Mouse (Mus musculus): ENCODE data around the gene Lmcd1.
"Not testable (repeated sequence)": the region's sequence is repeated elsewhere in the genome, so short reads cannot be mapped to it uniquely, and the experiment has no call there.

Lmcd1 gene

DNA sequence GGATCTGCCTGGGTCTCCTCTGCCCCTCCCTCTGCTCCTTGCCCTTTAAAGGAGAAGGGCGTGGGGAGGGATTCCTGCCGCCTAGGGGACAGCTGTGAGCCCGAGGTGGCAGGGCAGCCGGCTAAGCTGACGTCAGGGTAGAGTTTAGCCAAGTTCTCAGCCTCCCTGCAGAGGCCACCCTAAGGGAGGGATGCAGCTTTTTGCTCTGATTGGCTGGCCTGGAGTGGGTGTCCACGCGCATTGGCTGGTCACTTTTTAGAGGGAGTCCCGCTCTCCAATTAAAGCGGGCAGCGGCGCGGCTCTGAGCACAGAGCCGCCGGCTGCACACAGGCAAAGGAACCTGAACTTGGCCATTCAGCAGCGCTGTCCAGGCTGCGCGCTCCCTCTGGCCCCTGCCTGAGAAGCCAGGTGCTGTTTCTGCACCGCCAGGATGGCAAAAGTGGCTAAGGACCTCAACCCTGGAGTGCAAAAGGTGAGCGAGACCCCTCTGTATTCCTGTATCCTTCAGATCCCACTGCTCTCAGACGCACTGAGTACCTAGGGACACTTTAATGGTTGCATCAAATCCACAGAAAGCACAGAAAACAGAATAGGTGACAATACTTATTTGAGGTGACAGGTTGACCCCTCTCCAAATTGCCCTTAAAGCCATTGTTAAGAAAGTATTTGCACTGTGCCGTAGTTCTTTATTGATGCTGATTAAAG is at the start of gene Lmcd1:
Lmcd1 (plus strand) TSS at position 258 of the 705 bp plus-strand sequence.
- DNase-seq = peak; percentile 20

DNA sequence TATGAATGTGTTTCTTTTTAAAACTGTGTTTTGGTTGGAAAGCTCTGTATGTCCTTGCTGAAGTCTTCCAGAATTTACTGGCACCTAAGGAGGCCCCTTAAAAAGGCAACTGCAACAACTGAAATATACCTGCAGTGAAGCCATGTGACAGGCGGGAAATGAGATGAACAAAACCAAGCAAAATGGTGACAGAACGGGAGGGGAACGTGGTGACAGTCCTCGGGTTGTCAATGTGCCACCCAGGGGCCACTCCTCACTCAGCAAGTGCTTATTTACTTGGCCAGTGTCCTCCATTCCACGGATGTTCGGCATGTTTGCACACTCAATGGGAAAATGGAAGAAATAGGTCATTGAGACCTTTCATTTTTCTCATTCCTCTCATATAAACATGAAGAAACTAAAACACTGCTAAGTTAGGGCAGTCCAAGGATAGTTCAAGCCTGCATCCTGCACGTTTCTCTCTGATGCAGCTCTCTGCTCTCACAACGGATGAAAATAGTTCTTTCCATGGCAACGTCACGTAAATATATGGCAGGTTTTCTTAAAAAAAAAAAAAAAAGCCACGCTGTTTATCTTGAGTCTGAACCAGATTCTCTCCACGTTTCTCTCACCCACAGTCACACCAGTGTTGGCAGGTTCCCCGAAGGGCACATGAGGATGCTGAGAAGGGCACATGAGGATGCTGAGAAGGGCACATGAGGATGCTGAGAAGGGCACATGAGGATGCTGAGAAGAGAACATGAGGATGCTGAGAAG is 49.5 kb upstream of the Lmcd1 start:
- no peak for DNase-seq

DNA sequence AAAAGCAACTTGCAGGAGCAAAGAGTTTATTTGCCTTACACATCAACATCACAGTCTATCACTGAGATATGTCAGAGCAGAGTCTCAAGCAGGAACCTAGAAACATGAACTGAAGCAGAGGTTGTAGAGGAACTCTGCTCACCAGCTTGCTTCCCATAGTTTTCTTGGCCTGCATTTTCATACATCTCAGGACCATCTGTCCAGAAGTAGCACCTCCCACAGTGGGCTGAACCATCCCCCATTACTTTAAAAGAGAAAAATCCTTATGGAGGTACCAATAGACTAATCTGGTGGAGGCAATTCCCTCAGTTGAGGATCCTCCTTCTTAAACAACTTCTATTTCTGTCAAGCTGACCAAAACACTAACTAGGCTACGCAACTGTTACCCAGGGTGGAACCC is 36.8 kb upstream of the Lmcd1 start:
- DNase-seq = no peak

DNA sequence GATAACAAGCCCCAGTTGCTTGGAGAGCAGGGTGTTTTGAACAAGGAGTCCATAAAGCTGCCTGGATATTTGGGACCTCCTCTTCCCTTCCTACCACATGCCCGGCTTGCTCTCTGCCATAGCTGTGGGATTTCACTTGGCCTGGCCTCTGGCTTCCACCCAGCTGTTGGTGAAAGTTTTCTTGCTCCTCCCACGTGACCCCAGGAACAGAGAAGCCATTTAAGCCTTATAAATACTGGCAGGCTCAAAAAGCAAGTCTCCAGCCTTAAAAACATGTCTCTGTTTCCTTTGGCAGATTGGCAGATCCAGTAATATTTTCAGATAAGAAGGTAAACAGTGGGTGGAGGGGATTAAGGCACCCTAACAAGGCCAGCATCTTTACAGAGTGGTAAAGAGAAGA is 31.3 kb upstream of the Lmcd1 start:
- DNase-seq = no peak

DNA sequence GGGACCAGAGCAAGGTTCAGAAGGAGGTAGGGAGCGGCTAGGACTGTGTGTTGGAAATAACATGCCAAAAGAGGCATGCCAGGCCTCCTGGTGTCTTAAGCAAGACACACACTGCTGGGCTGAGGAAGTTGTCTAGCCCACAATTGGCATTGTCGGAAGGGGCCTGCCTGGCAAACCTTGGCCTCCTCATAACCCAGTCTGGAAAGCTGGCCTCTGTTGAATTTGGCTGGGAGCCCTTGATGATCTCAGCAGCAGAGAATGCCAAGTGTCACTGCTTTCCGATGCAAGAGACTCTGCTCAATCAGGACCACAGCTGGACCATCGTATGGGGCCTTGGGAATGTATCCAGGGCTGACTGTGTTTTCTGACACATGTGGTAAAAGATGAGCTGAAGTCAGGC is 27.9 kb upstream of the Lmcd1 start:
- DNase-seq = peak; percentile 21

DNA sequence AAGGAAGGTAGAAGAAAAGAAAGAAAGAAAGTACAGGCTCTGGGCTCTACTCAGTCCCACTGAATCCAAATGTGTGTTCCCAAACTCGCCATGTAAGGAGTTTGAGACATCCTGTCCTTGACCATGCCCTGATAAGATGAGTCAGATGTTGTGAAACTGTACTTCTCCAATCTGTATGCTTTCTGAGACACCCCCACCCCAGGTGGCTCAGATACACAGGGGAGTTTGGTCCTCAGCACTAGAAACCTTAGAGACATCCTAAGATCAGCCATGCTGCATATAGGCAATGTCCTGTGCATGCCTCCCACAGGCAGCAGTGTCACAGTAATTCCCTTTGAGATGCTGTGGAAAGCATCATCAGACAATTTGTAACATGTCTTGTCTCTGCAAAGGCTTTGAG is 26.9 kb upstream of the Lmcd1 start:
- no peak for DNase-seq

DNA sequence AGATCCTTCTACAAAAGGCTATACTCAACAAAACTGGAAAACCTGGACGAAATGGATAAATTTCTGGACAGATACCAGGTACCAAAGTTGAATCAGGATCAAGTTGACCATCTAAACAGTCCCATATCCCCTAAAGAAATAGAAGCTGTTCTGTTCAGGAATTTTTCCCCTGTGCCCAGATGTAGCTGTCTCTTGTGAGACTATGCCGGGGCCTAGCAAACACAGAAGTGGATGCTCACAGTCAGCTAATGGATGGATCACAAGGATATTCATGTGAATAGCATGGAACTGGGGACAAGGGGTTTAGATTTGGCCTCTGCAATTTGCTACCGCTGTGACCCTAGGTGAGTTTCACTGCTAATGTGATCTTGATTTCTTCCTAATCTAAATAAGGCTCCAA is 19.6 kb upstream of the Lmcd1 start:
- DNase-seq = not testable (repeated sequence)

DNA sequence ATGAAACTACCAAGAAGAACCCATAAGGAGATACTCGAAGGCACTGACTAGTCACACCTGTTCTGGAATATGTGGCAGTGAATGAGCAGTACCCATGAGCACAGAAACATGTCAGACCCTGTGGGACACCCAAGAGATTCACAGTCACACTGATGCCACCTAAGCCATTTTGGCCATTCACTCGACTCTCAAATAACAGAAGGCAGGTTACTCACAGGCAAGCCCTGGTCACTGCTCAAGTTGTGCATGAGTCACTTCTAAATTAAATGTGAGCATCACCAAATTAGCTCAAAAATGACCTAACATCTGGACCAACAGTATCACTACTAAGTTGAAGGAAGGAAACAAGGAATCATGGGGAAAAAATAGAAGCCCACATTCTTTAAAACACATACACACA is 18.6 kb upstream of the Lmcd1 start:
- DNase-seq = no peak

DNA sequence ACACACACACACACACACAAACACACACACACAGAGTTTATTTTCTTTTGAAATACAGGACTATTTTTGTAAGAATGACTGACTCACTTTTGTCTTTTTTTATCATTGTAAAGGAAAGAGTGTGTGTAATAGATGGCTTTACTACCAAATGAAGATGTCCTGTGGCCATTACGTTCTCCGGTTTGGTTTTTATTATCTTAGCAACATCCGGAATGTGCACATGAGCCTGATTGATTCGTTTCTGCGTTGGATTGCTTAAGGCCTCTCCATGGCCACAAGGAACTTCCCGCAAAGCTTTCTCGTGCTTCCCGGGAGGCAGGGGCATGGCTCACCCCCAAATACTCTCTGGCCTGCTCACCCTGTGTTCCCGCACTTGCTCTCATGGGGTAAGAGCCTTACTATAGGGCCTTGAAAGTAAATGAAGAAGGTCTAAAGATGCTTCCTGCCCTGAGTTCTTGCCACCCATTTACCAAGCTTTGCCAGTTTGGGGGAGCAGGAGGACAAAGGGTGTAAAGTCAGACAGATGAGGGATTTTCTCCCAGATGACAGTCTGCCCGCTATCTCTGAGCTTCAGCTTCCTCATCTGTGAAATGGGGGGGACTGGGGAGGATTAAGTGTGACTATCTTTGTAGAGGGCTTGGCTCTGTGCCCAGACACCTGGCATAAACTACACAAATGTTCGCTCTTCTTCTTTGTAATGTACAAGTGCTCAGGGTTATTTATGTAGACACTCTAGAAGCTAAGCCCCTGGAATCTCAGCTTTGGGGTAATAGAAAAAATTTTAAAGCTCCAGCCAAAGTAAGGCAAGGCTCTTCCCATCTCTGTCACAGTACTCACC is 18.0 kb upstream of the Lmcd1 start:
- no peak for DNase-seq

DNA sequence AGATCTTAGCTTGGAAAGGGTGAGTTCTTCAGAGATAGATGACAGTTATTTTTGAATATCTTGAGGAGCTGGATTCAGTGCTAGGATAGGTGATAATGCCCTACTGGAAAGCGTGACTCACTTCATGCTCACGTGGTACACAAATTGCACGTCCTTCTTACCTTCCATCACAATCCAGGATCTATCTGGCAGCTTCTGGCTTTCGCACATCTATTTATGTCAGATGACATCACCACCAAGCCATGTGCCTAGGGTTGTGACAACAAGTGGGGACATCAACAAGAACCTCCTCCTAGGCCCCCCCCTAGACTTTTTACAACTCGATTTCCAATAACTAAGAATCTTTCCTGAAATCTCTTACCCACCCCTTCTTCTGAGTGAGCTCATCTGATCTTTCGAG is 17.0 kb upstream of the Lmcd1 start:
- DNase-seq = no peak

DNA sequence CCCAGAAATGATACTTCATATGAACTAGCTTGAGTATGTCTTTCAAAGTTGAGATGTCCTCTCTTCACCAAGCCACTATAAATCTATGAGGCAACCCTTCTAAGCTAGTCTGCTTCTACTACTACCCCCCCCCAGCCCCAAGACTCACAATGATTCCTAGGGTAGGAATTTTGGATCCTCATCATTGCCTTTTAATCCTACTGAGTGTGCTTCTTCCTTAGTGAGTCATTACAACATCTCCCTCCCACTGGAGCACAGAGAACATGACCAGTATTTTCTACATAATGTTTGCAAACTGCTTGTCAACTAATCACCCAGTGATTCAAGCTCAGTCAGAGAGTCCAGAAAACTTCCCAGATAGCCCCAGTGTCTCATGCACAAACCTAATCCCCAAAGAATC is 12.5 kb upstream of the Lmcd1 start:
- no peak for DNase-seq

DNA sequence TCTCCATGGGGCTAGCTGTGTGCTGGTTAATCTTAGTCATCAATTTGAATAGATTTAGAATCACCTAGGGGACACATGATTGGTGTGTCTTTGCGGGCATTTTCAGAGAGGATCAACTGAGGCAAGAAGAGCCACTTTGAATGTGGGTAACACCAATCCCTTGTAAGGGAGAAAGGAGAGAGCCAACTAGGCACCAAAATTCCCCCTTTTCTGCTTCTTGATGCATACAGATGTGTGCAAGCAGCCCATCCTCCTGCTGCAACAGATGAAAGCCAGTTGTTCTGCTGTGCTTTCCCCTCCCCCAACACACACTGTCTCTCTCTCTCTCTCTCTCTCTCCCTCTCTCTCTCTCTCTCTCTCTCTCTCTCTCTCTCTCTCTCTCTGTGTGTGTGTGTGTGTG is 9.2 kb upstream of the Lmcd1 start:
- no peak for DNase-seq

DNA sequence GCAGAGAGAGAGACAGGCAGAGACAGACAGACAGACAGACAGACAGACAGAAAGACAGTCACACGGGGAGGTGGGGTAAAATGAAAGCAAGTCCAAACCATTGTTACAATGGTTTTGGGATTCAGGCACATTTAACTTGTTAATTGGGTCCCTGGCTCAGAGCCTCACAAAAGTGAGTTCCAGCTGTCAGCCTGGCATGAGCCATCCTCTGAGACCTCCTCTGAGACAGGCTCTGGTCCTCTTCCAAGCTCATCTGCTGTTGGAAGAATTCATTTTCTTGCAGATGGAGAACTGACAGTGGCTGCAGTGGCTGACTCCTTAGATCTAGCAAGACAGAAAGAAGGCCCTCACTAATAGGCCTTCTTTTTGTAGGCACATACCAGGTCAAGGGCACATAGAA is 6.9 kb upstream of the Lmcd1 start:
- DNase-seq = no peak

DNA sequence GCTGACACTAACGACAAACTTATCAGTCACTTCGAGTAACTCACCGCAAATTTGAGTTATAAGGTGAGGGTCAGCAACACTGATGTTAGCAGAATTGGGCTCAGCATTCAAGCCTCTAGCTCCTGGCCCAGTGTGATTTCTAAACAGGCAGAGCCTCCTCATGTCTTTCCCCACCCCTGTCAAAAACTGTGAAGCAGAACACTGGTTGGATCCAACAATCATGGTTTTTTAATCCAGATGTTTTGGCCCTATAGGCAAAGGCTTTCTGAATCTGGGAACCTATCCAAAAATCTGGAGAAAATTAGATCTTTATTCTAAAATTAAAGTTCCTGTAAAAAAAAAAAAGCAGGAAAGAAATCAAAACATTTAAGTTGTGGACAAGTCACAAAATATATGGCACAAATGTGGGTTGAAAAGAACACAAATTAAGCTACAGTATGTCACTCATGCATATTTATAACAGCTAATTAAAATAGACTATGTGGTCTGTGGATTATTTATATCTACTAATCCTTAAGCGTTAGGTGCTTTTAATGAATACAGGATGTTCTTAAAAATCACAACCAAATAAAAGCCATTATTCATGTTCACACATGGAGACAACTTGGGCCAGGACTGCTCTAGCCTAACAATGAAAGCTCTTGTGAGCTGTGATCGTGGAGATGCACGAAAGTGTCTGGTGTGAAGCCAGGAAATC is 5.7 kb upstream of the Lmcd1 start:
- no peak for DNase-seq

DNA sequence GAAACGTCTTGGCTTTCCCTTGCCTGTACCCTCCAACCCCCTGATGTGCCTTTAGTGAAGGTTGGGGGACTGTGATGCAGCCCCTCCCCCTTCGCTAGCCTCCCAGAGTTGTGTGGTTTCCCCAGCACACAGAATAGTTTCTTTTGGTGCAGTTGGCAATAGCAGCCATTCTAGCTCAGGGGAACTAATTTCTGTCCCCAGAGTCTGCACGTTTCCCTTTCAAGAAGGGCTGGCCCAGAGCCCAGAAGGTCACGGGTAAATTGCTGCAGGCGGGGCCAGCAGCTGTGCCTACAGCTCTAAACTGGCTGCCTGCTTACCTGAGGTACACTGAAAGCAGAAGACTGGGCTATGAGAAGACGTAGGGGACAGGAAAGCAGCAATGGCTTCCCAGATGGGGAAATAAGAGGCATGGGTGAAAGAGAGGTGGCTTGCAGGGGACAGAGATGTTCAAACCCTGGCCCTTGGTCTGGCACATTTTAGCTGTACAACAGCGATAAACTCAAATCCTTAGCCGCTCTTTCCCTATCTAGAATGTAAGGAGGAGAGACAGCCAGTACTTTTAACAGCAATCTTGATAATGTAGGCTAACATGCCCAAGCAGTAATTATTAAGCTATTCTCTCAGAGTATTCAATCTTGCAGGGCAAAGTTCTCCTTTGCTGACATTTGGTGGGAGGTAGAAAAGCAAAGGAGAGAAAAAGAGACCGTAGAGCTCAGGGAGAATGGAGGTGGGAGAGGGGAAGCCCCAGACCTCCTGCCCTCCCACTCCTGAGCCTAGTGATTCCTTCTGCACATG is 900 bp downstream of the Lmcd1 start:
- DNase-seq = peak; percentile 3

DNA sequence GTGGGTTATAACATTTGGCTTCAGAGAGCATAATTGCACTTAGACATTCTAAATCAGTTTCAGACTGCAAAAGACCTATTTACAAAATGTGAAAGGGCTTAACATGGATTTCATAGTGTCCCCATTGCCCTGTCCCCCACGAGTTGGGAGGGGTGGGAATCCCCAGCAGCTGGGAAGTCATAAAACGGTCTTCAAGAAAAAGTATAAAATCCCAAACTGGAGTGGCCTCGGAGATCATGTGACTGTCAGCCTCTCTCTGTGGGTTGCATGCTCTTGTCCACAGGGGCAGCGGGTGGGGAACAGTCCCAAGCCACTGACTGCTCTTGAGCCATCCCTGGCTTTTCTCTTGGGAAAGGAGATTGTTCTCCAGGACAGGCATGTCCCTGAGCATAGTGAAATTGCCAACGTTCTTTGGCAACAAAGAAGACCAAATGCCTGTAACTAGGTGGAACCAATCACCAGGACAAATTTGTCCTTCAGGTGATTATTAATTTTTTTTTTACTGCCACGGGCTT is 2.2 kb downstream of the Lmcd1 start:
- no peak for DNase-seq

DNA sequence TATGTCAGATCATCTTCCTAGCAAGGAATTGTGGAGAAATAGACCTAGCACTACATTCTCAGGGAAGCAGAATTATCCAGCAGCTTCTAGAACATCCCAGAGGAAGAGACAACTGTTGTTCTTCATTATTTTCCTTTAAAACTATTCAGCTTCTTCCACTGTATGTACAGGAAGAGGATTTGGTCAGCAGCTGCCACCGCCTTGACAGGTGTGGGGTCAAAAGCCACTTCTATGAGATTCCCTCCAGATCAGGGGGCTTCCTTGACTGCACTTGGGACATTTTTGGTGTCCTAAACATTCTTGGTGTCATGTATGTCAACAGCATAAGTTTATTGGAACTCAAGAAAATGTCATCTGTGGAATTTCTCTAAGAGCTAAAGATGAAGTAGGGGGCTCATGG is 5.2 kb downstream of the Lmcd1 start:
- DNase-seq = no peak

DNA sequence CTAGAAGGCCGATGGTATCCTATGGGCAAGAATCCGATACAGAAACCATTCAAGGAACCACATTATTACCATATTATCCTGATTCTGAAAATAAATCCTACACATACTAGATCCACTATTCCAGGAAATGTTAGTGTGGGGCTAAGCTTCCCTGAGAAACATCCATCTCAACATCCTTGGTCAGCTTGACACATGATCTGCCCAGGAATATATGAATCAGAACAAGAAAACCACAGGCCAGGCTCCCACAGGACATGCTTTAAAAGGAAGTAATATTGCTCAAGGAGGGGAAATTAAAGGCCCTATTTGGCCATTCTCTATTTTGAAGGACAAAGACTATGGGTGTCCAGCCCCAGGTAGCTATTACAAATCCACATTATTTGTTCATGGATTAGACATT is 6.6 kb downstream of the Lmcd1 start:
- no peak for DNase-seq

DNA sequence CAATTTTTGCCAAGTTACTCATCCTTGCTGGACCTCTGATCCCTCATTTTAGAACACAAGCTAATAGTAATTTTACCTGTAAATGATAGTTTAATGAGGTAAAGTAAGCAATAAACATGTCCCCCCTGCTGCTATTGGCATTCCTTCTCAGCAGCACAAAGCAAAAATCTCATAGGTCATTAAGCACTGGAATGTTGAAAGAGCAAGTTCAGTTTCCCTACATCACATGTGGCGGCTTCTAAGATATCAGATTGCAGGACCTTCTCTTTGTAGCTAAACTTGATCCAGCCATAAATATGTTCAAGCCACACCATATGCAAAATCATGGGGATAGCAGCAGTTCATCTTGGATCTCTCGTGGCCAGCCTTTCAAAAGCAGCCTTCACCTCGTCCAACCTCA is 7.4 kb downstream of the Lmcd1 start:
- no peak for DNase-seq

DNA sequence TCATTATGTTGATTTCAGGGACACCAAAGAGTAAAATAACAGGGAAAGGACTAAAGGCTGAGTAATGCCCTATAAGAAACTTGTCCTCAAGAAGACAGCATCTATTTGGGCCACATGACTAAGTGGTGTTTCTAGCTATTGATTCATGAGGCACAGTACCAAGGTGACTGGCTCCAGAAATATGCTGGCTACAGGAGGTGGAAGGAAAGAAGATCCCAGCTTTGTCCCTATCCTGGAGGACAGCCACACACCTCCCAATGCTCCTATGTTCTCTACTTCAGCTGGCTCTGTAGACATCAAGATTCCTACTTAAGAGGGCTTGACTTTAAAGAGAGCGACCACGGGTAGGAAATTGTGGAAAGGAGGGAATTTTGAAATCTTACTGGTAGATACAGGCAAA is 8.4 kb downstream of the Lmcd1 start:
- no peak for DNase-seq

DNA sequence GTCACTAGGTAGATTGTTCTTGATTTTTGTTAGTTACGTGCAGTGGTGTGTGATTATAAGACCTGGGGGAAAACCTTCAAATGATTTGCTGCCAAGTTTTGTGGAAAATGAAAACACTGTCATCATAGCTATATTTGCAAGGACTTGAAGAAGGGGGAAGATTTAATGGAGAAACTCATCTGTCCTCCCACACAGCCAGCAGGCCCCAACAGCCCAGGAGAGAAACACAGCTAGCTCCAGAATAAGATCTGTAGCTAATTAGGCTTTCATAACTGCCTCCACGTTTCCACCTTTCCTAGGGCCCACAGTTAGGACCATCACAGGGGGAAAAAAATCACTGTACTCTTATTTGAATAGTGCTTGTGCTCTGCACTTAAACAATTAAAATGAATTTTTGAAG is 10.5 kb downstream of the Lmcd1 start:
- DNase-seq = no peak

DNA sequence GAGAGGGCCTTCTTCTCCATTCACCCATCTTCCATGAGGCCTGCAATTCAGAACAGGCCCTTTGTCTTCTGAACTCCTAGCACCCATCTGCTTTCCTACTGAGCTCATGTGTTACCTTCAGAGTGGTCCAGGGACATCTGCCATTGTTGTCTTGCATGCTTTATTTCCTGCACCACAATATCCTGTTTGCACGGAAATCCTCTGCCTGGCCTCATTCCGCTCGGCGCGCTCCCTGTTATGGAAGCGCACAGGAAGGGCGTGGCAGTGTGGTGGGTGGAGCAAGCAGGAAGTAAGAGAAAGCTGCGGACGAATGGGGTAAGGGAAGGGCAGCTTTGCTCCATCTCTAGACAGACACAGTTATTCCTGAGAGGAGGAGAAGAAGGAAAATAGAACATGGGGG is 14.1 kb downstream of the Lmcd1 start:
- DNase-seq = no peak

All from cerebellum, adult 9-10 months (tissue).